10 mouse cellular contexts compared by ENCODE assay signal in the genomic region with DNA sequence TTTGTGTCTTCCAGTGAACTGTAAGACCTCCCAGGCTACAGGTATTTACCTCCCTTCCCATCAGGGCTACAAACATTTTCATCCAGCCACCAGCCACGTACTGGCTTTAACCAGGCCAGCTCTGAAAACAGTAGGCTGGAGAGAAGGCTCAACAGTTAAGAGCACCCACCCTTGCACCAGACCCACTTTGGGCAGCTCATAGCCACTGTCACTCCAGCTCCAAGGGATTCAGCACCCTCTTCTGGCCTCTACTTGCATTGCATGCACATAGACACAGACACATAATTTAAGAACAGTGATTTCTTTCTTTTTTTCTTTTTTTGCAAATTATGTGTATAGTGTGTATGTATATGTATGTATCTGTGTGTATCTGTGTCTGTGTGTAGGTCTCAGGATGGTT. TPM values are rescaled to one million over a fixed set of nuclear protein-coding genes. Genes with fewer than 3 reads are reported as not detected.
DNase-seq lines count a peak whose midpoint lies in the region; ATAC-seq lines count a peak whose summit lies in the region.
"Had no signal": no experiment of that assay in that cellular context is flagged by ENCODE, and none has a peak within 500 bp of the region (broad histone marks: within the 10 kb centered on the region; RNA-seq: fewer than 3 reads in every experiment).

No protein-coding gene starts in this region.

- DNase-seq in cerebellum, postnatal 14 days, result peak; percentile 68 to 82
- no peak for DNase-seq in cerebellum, adult 9-10 months
- DNase-seq in liver (peak; percentile 32), ZHBTc4 (ENCODE audit: low read depth, low spot score) (peak; percentile 81)
- DNase-seq in liver, embryonic 11.5 days (ENCODE audit: low spot score), result no peak
- no peak for DNase-seq in urinary bladder, adult 18-20 months (ENCODE audit: low spot score in 2 of 2)

- 0 out of 2 replicates have a peak, but pooled peaks cover 1% of the 10 kb centered on the region for H3K4me1 ChIP-seq in liver, embryonic 11.5 days (replicated peaks; ENCODE audit: control insufficient read depth, insufficient read depth, low read length)
- H3K4me1 ChIP-seq: hindbrain, embryonic 15.5 days; neural tube, embryonic 12.5 days had no signal

- WGBS in liver, embryonic 11.5 days, result 32% methylated on average over 1 of the region's 1 CpGs

- no peaks in the 10 kb centered on the region; the same call in 1 of the 2 replicates for H3K9me3 ChIP-seq in liver, embryonic 11.5 days (ENCODE audit: control insufficient read depth, low read length)
- H3K9me3 ChIP-seq: hindbrain, embryonic 15.5 days; neural tube, embryonic 12.5 days had no signal

- H3K4me3 ChIP-seq in liver, embryonic 11.5 days (ENCODE audit: low read depth, low read length), result no peak overlapping the region
- H3K4me3 ChIP-seq: hindbrain, embryonic 15.5 days; neural tube, embryonic 12.5 days had no signal

- no peak for ATAC-seq in liver, embryonic 11.5 days (replicated peaks; ENCODE audit: low FRiP score)
- peak; percentile 65 to 74; a peak in 2 of 4 replicates for ATAC-seq in hematopoietic stem cell, adult 5-6 weeks (replicated peaks in 1 of 2; ENCODE audit: insufficient read depth in 1 of 2, low FRiP score in 2 of 2, low TSS enrichment in 1 of 2, low read depth in 1 of 2, poor library complexity in 2 of 2, severe bottlenecking in 2 of 2)
- peak; percentile 68 for ATAC-seq in monocyte, adult 5-6 weeks (replicated peaks; ENCODE audit: insufficient number of reproducible peaks, low FRiP score, low TSS enrichment, poor library complexity, severe bottlenecking)

- no peak overlapping the region for H3K27ac ChIP-seq in liver, embryonic 11.5 days (ENCODE audit: low read depth, low read length)
- H3K27ac ChIP-seq: hindbrain, embryonic 15.5 days; neural tube, embryonic 12.5 days had no signal

- no peaks in the 10 kb centered on the region for H3K36me3 ChIP-seq in liver, embryonic 11.5 days (ENCODE audit: control insufficient read depth, insufficient read depth, low read length)
- H3K36me3 ChIP-seq: hindbrain, embryonic 15.5 days; neural tube, embryonic 12.5 days had no signal

- H3K4me2 ChIP-seq in liver, embryonic 11.5 days, result no peak overlapping the region
- H3K4me2 ChIP-seq: hindbrain, embryonic 15.5 days; neural tube, embryonic 12.5 days had no signal

- no peak overlapping the region for H3K9ac ChIP-seq in liver, embryonic 11.5 days (ENCODE audit: low read depth, low read length)
- H3K9ac ChIP-seq: hindbrain, embryonic 15.5 days; neural tube, embryonic 12.5 days had no signal

- peaks cover 2% of the 10 kb centered on the region; the same call in 1 of the 2 replicates for H3K27me3 ChIP-seq in liver, embryonic 11.5 days (replicated peaks; ENCODE audit: control insufficient read depth, insufficient read depth, low read length)
- H3K27me3 ChIP-seq: hindbrain, embryonic 15.5 days; neural tube, embryonic 12.5 days had no signal

RNA-seq across cellular contexts. Expression of a gene that starts 5.7 kb away (rescaled TPM):
- polyA plus RNA-seq in liver, embryonic 11.5 days (2014; fragmentation: Nextera tagmentation; extraction: Ambion mirVana), result 4.1 and 4.4 TPM in 2 replicates
- 52.4 and 61.4 TPM in 2 replicates for total RNA-seq in hematopoietic stem cell, adult 5-6 weeks (2017)
- 10.6 to 17.9 TPM (median 14.4 TPM) in 3 replicates for total RNA-seq in monocyte, adult 5-6 weeks (2017)

RNA-seq across cellular contexts. Expression of a gene that starts 20.6 kb away (rescaled TPM):
- 0.36 and 0.55 TPM in 2 replicates for polyA plus RNA-seq in liver, embryonic 11.5 days (2014; fragmentation: Nextera tagmentation; extraction: Ambion mirVana)
- 3.4 and 5.5 TPM in 2 replicates for total RNA-seq in hematopoietic stem cell, adult 5-6 weeks (2017)
- 0.95 to 2.6 TPM (median 1.5 TPM) in 3 replicates for total RNA-seq in monocyte, adult 5-6 weeks (2017)

RNA-seq across cellular contexts. Expression of a gene that starts 39.5 kb away (rescaled TPM):
- 37.1 and 40.3 TPM in 2 replicates for polyA plus RNA-seq in liver, embryonic 11.5 days (2014; fragmentation: Nextera tagmentation; extraction: Ambion mirVana)
- 15.2 and 15.3 TPM in 2 replicates for total RNA-seq in hematopoietic stem cell, adult 5-6 weeks (2017)
- total RNA-seq in monocyte, adult 5-6 weeks (2017), result 4.2 to 13.3 TPM (median 8.5 TPM) in 3 replicates

RNA-seq across cellular contexts. Expression of a gene that starts 43.9 kb away (rescaled TPM):
- 0.12 TPM in 1 of 2 replicates, not detected in the other for polyA plus RNA-seq in liver, embryonic 11.5 days (2014; fragmentation: Nextera tagmentation; extraction: Ambion mirVana)
- not detected in 2 replicates for total RNA-seq in hematopoietic stem cell, adult 5-6 weeks (2017)
- not detected in 3 replicates for total RNA-seq in monocyte, adult 5-6 weeks (2017)

RNA-seq across cellular contexts. Expression of a gene that starts 48.9 kb away (rescaled TPM):
- polyA plus RNA-seq in liver, embryonic 11.5 days (2014; fragmentation: Nextera tagmentation; extraction: Ambion mirVana), result not detected in 2 replicates
- 0.65 TPM in 1 of 2 replicates, not detected in the other for total RNA-seq in hematopoietic stem cell, adult 5-6 weeks (2017)
- total RNA-seq in monocyte, adult 5-6 weeks (2017), result 0.57 TPM in 1 of 3 replicates, not detected in the others
- polyA plus RNA-seq: hindbrain, embryonic 15.5 days; neural tube, embryonic 12.5 days had no signal

Comparison
In these comparisons a context has a peak if more than half of its experiments do, and no peak if none do; other contexts are left out.
1. DNase-seq: peak in cerebellum, postnatal 14 days (2 of 2), liver (single experiment) and ZHBTc4 (single experiment); none in cerebellum, adult 9-10 months (single experiment), liver, embryonic 11.5 days (single experiment) and urinary bladder, adult 18-20 months (0 of 2).